In the genomic region with DNA sequence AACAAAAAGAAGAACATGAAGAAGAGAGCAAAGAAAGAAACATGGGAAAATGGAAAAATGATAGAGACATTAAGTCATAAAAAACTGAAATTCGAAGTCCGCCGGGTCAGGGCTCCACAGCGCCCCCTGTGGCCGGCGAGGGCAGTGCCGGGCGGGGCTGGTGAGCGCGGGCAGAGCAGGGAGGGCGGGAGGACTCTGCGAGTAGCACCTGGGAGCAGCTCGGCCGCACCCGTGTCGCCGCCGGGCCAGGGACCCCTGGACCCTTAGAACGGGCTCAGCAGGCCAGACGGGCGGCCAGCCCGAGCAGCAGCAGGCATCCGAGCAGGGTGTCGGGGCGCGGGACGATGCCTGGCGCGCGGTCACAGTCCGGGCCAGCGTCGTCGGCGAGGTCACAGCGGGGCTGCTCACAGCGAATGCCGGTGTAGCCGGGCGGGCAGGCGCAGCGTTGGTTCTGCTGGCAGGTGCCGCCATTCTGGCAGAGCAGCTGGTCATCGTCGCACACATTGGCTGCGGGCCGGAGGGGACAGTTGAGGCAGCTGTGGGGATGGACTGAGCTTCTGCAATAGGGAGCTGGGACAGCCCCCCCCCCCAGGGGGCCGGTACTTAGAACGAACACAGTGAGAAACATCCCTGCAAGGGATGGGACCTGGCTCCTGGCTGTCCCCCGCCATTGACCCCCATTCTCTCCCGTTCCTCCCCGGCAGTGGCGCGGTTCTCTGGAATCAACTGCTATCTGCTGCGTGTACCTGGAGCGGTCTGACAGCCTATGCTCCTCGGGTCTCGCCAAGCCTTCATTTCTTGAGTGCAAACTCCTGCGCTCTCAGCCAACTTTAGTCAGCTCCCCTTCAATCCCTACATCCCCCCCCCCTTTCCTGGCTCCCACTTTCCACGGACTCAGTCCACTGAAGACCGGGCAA, we compare ENCODE assay signal across 7 mouse cellular contexts. TPM values are rescaled to one million over a fixed set of nuclear protein-coding genes. Genes with fewer than 3 reads are reported as not detected.
A peak's percentile ranks its signal among the peaks of the same experiment; 100 is the strongest.
DNase-seq lines count a peak whose midpoint lies in the region; ATAC-seq lines count a peak whose summit lies in the region.

No protein-coding gene starts in this region.

- DNase-seq in adrenal gland, adult 8-10 months = peak; percentile 57
- peak; percentile 67 to 80 for DNase-seq in gastrocnemius, postnatal 36 days
- peak; percentile 92 for DNase-seq in limb, embryonic 10.5 days (ENCODE audit: low spot score)
- DNase-seq in spleen, adult 18-20 months = peak; percentile 52 to 84

- peak; percentile 69 for ATAC-seq in common myeloid progenitor, adult 5-6 weeks (replicated peaks; ENCODE audit: low read depth, poor library complexity, severe bottlenecking)
- peak; percentile 87 for ATAC-seq in intestine, embryonic 15.5 days
- ATAC-seq in midbrain, embryonic 12.5 days (ENCODE audit: low FRiP score, low read depth) = peak; percentile 69

- intact Hi-C loops in gastrocnemius, postnatal 36 days (cut with DNase I) = no loop called here

- no peaks in the 10 kb centered on the region for H3K36me3 ChIP-seq in intestine, embryonic 15.5 days
- no peaks in the 10 kb centered on the region for H3K36me3 ChIP-seq in limb, embryonic 10.5 days
- H3K36me3 ChIP-seq in midbrain, embryonic 12.5 days = no peaks in the 10 kb centered on the region

- H3K9me3 ChIP-seq in intestine, embryonic 15.5 days = no peaks in the 10 kb centered on the region
- no peaks in the 10 kb centered on the region for H3K9me3 ChIP-seq in limb, embryonic 10.5 days (replicated peaks)
- no peaks in the 10 kb centered on the region for H3K9me3 ChIP-seq in midbrain, embryonic 12.5 days

- H3K27ac ChIP-seq in intestine, embryonic 15.5 days = no peak overlapping the region
- H3K27ac ChIP-seq in limb, embryonic 10.5 days = peak overlapping the region; percentile 59; the same call in 1 of the 2 replicates
- no peak overlapping the region for H3K27ac ChIP-seq in midbrain, embryonic 12.5 days (replicated peaks)

- H3K4me2 ChIP-seq in intestine, embryonic 15.5 days (replicated peaks) = peak overlapping the region; percentile 99
- peak overlapping the region; percentile 84 for H3K4me2 ChIP-seq in midbrain, embryonic 12.5 days (replicated peaks)

- WGBS in intestine, embryonic 15.5 days = under 1% methylated on average over 61 of the region's 61 CpGs
- 1% methylated on average over 61 of the region's 61 CpGs for WGBS in limb, embryonic 10.5 days
- WGBS in midbrain, embryonic 12.5 days = under 1% methylated on average over 60 of the region's 61 CpGs

- peaks cover 28% of the 10 kb centered on the region for H3K27me3 ChIP-seq in intestine, embryonic 15.5 days (replicated peaks)
- H3K27me3 ChIP-seq in limb, embryonic 10.5 days (ENCODE audit: low read depth, poor library complexity, severe bottlenecking) = peaks cover 73% of the 10 kb centered on the region
- H3K27me3 ChIP-seq in midbrain, embryonic 12.5 days = peaks cover 43% of the 10 kb centered on the region

- H3K4me1 ChIP-seq in intestine, embryonic 15.5 days (replicated peaks) = peaks cover 6% of the 10 kb centered on the region
- peaks cover 23% of the 10 kb centered on the region for H3K4me1 ChIP-seq in limb, embryonic 10.5 days
- H3K4me1 ChIP-seq in midbrain, embryonic 12.5 days = peaks cover 15% of the 10 kb centered on the region

- H3K9ac ChIP-seq in intestine, embryonic 15.5 days = peak overlapping the region; percentile 50
- H3K9ac ChIP-seq in midbrain, embryonic 12.5 days (replicated peaks) = peak overlapping the region; percentile 52

- H3K4me3 ChIP-seq in intestine, embryonic 15.5 days (replicated peaks) = peak overlapping the region; percentile 46
- peak overlapping the region; percentile 59 for H3K4me3 ChIP-seq in limb, embryonic 10.5 days
- peak overlapping the region; percentile 48 for H3K4me3 ChIP-seq in midbrain, embryonic 12.5 days

RNA-seq across cellular contexts. Expression of gene Ntng2, which starts 58.0 kb away (rescaled TPM):
- total RNA-seq in adrenal gland, adult 8-10 months (2022) = 10 to 100 TPM; 52.7 to 72.6 (median 62.9) TPM
- total RNA-seq in common myeloid progenitor, adult 5-6 weeks (2017) = 1.9 and 5.1 TPM in 2 replicates
- total RNA-seq in gastrocnemius, postnatal 36 days (2021) = 10 to 100 TPM; 36.0 to 37.7 TPM
- 0.10 and 0.26 TPM in 2 replicates for polyA plus RNA-seq in intestine, embryonic 15.5 days (2015; fragmentation: Nextera tagmentation; extraction: Ambion mirVana)
- polyA plus RNA-seq in limb, embryonic 10.5 days (2016; fragmentation: Nextera tagmentation; extraction: Ambion mirVana) = 0.16 and 0.50 TPM in 2 replicates
- polyA plus RNA-seq in midbrain, embryonic 12.5 days (2016; fragmentation: Nextera tagmentation; extraction: Ambion mirVana) = 6.3 TPM in 2 replicates
